Mouse (Mus musculus) liver, embryonic 11.5 days (tissue): ENCODE measurements around the gene Krt75. TPM values are rescaled to one million over a fixed set of nuclear protein-coding genes. Genes with fewer than 3 reads are reported as not detected.
"Not testable (repeated sequence)": the region's sequence is repeated elsewhere in the genome, so short reads cannot be mapped to it uniquely, and the experiment has no call there.

Experiments
- ATAC-seq: fragments of 200-750 bp; cut with Nextera tagmentation; replicated peaks from 2 replicates; pipeline ENCODE4 v1.8.0; 2017; ENCODE audit warnings: moderate number of reproducible peaks, mild to moderate bottlenecking, moderate TSS enrichment, moderate library complexity; ENCODE audit not compliant: low FRiP score
- DNase-seq: peaks from one replicate; pipeline ENCODE4 v3.0.0-alpha.2; 2017; ENCODE audit warnings: low spot score
- H3K27ac ChIP-seq: fragments of 300-500 bp; sonication (generic); 2 replicates; pipeline ENCODE4 v1.5.1; 2014; ENCODE audit warnings: mild to moderate bottlenecking, low read depth, low read length, control low read depth
- H3K27me3 ChIP-seq: fragments of 300-500 bp; sonication (generic); replicated peaks from 2 replicates; pipeline ENCODE4 v1.6.1; 2014; ENCODE audit warnings: low read length, mixed read lengths; ENCODE audit not compliant: control insufficient read depth, insufficient read depth
- H3K36me3 ChIP-seq: fragments of 300-500 bp; sonication (generic); 2 replicates; pipeline ENCODE4 v1.6.1; 2014; ENCODE audit warnings: mild to moderate bottlenecking, low read length, moderate library complexity, mixed read lengths; ENCODE audit not compliant: control insufficient read depth, insufficient read depth
- H3K4me1 ChIP-seq: fragments of 300-500 bp; sonication (generic); replicated peaks from 2 replicates; pipeline ENCODE4 v1.6.1; 2014; ENCODE audit warnings: low read length, mixed read lengths; ENCODE audit not compliant: control insufficient read depth, insufficient read depth
- H3K4me2 ChIP-seq: fragments of 300-500 bp; sonication (generic); 2 replicates; pipeline ENCODE4 v1.6.1; 2014; ENCODE audit warnings: mild to moderate bottlenecking, control low read depth, moderate library complexity
- H3K4me3 ChIP-seq: fragments of 300-500 bp; sonication (generic); 2 replicates; pipeline ENCODE4 v1.5.1; 2014; ENCODE audit warnings: low read depth, low read length, control low read depth
- H3K9ac ChIP-seq: fragments of 300-500 bp; sonication (generic); 2 replicates; pipeline ENCODE4 v1.6.1; 2014; ENCODE audit warnings: low read depth, low read length, control low read depth
- H3K9me3 ChIP-seq: fragments of 300-500 bp; sonication (generic); 2 replicates; pipeline ENCODE4 v1.6.1; 2016; ENCODE audit warnings: low read length, inconsistent platforms, mixed read lengths; ENCODE audit not compliant: control insufficient read depth
- WGBS: fragments of 180-500 bp; shearing (Covaris S2); extraction: QIAGEN DNeasy Blood & Tissue Kit; methylation state at CpG from one replicate; pipeline ENCODE4 v1.1.7; 2014; 5-methylcytosine and 5-hydroxymethylcytosine counted together
- microRNA-seq: library from miRNA; unstranded; fragments of <30 nt; microRNA quantifications from one replicate; pipeline ENCODE4, GENCODE M21; 2017; ENCODE audit warnings: borderline number of aligned reads
- polyA plus RNA-seq: library from polyadenylated mRNA; unstranded; fragments of >200 nt; fragmentation: Nextera tagmentation; extraction: Ambion mirVana; gene quantifications from 2 replicates; pipeline ENCODE4 v1.2.1, GENCODE M21; 2014

Krt75 gene
- polyA plus RNA-seq, 1 experiment from 2014 or later, result not detected

DNA sequence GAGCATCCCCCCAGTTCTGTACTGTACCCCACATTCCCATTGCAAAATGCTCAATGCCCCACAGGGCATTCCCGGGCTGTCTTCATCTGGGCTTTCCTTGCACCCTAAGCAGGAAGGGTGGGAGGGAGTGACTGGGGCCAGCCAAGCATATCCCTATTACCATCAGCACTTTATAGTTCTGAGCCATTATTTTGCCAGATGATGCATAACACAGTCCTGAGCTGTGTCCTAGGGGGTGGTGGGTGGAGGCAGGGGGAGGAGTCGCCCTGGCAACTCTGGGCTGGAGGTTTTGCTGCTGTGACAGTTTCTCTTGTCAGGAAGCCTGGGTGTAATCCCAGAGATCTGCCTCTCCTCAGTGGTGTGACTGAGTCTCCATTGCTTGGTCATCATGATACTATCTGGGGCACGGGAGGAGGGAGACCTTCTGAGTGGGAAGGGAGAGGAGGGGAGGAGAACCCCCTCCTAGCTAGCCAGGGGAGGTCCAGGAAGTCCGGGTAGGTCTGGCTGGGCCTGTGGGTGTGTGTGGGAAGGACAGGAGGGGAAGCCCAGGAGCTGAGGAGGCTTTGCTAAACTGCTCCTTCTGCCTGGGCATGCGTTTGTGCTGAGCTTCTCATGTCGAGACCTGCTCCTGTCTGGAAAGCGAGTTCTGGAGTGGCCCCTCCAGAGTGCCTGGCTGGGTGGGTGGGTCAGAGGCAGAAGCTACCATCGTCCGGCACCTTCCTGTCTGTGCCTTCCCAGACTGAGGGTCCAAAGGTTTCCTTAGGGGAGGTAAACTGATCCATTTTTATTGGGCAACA lies 37.5 kb downstream of the Krt75 start:
- no peak overlapping the region for H3K4me3 ChIP-seq
- no peak overlapping the region for H3K4me2 ChIP-seq
- H3K4me1 ChIP-seq, result no peaks in the 10 kb centered on the region
- H3K27ac ChIP-seq, result no peak overlapping the region
- no peaks in the 10 kb centered on the region for H3K9me3 ChIP-seq
- H3K27me3 ChIP-seq, result no peaks in the 10 kb centered on the region
- H3K36me3 ChIP-seq, result no peaks in the 10 kb centered on the region
- no peak for DNase-seq
- WGBS, result 50% methylated on average over 9 of the region's 9 CpGs
- no peak overlapping the region for H3K9ac ChIP-seq
- no peak for ATAC-seq

DNA sequence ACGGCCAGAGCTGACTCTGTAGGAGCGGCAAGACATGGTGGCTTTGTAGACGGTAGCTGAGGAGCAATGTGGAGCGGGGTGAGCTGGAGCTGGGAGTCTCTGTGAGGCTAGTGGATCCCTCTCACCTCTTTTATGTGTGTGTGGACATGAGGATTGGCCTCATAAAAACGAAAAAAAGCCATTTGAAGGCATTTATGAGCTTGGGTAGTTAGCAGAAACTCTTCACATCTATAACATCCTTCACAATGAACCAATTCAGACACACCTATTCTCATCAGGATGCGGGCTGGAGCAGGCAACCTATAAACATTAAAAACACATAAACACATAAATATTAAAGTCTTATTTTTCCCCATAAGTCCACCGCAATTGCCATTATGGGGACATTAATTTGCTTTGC lies 41.0 kb downstream of the Krt75 start, which contains the start of gene Krt84:
Krt84 (minus strand) TSS at position 101 of the 400 bp plus-strand sequence.
- Histone ChIP-seq H3K9ac (no peak within 1 kb of the TSS), H3K4me1 (no peaks in the 10 kb centered on the region), H3K4me3 (no peak within 1 kb of the TSS), H3K36me3 (no peaks in the 10 kb centered on the region), H3K27ac (no peak within 1 kb of the TSS), H3K27me3 (no peaks in the 10 kb centered on the region), H3K4me2 (no peak within 1 kb of the TSS), H3K9me3 (no peaks in the 10 kb centered on the region)
- DNase-seq (no peak), ATAC-seq (no peak)
- WGBS, result 76% methylated on average over 7 of the region's 7 CpGs

DNA sequence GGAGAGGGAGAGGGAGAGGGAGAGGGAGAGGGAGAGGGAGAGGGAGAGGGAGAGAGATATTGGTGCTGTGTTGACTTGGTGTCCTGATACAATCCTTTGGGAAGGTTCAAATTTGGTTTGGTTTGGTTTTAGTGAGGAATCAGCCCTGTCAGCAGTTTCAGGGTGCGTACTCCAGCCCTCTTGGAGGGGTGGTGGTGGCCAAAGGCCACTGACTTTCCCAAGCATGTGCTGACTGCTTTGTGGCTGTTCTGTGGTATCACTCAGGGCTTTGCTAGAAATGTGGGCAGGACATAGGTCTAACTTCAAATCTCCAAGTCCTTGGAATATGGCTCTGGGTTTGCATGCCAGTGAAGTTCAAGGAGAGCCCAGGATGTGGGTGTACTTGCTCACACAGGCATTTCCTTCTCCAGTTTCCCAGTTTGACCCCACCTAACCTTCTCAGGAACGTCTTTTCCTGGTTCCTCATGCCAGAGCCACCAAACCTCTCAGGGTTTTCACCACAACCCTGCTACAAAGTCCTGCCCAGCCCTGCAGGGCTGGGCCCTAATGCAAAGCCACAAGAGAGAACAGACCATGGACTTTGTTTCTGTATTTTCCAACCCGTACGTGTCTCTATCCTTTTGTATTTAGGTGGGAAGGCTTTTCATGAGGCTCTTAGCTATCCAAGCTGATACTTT lies 51.0 kb downstream of the Krt75 start:
- Histone ChIP-seq H3K4me3 (no peak overlapping the region), H3K27me3 (peaks cover 2% of the 10 kb centered on the region; the same call in 1 of the 2 replicates), H3K4me1 (no peaks in the 10 kb centered on the region), H3K27ac (no peak overlapping the region), H3K4me2 (no peak overlapping the region), H3K9ac (no peak overlapping the region), H3K9me3 (no peaks in the 10 kb centered on the region), H3K36me3 (no peaks in the 10 kb centered on the region)
- no peak for DNase-seq
- ATAC-seq, result no peak
- 67% methylated on average over 4 of the region's 4 CpGs for WGBS

DNA sequence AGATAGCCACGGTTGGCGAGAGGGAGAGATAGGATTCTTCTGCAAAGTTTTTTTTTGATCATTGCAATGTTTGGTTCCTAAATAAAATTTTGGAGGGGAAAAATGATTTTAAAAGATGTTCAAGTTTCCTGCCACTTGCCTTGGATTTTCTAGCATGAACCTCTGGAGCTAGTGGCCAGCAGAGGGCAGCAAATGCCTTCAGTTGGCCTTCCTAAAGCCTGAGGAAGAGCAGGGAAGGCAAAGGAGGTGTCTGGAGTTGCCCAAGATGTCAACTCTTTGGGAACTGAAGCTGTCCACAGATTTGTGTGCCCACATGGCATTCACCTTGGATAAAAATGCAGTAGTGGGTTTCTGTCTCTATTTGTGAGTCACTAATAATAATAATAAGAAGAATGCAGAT lies 53.9 kb downstream of the Krt75 start:
- Histone ChIP-seq H3K4me2 (no peak overlapping the region), H3K36me3 (no peaks in the 10 kb centered on the region), H3K9ac (no peak overlapping the region), H3K4me3 (no peak overlapping the region), H3K27me3 (no peaks in the 10 kb centered on the region; the same call in 1 of the 2 replicates), H3K4me1 (no peaks in the 10 kb centered on the region), H3K27ac (no peak overlapping the region), H3K9me3 (no peaks in the 10 kb centered on the region)
- ATAC-seq (no peak), DNase-seq (peak; percentile 43)
- WGBS, result 10% methylated on average over 2 of the region's 2 CpGs

DNA sequence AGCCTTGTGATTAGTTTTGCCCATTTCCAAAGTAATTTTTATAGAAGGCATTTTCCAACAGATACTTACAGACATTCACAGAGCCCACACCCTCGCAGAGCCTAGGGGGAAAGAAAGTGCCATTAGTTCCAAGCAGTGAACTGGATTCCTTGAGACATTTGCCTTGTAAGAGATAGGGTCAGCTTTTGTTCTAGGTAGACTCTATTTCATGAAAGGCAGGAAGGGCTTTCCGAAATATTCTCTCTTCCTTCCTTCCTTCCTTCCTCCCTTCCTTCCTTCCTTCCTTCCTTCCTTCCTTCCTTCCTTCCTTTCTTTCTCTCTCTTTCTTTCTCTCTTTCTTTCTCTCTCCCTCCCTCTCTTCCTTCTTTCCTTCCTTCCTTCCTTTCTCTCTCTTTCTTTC lies 56.5 kb downstream of the Krt75 start, which contains the start of gene Gm49425:
Gm49425 (minus strand) TSS at position 101 of the 400 bp plus-strand sequence.
- 74% methylated on average over 2 of the region's 2 CpGs for WGBS
- not testable (repeated sequence) for H3K9ac ChIP-seq, H3K4me1 ChIP-seq, H3K9me3 ChIP-seq, H3K36me3 ChIP-seq, H3K4me3 ChIP-seq, DNase-seq, H3K27me3 ChIP-seq, H3K4me2 ChIP-seq, H3K27ac ChIP-seq, ATAC-seq

Small RNAs within 50 kb of the gene (microRNA-seq; reads per million reads assigned to microRNA genes)
- not detected for gene Gm44393
- gene Gm44460, result not detected

Other genes with a start within 250 kb of the Krt75 start
- gene Krt80, start 203.7 kb downstream of the Krt75 start, polyA plus RNA-seq, result 0.23 TPM in 1 of 2 replicates, not detected in the other
- gene Krt7, start 162.9 kb downstream of the Krt75 start, polyA plus RNA-seq, result 13.3 and 13.9 TPM in 2 replicates
- gene Krt87, start 135.1 kb downstream of the Krt75 start, polyA plus RNA-seq, result not detected in 2 replicates
- not detected in 2 replicates for gene Krt88, start 126.2 kb downstream of the Krt75 start, polyA plus RNA-seq
- not detected in 2 replicates for gene Krt81, start 110.2 kb downstream of the Krt75 start, polyA plus RNA-seq
- not detected in 2 replicates for gene Krt86, start 100.4 kb downstream of the Krt75 start, polyA plus RNA-seq
- gene Krt83, start 82.4 kb downstream of the Krt75 start, polyA plus RNA-seq, result not detected in 2 replicates
- gene Gm49425, start 56.6 kb downstream of the Krt75 start, polyA plus RNA-seq, result not detected in 2 replicates
- not detected in 2 replicates for gene Krt84, start 41.1 kb downstream of the Krt75 start, polyA plus RNA-seq
- not detected in 2 replicates for gene Krt82, start 23.2 kb downstream of the Krt75 start, polyA plus RNA-seq
- 0.06 and 0.08 TPM in 2 replicates for gene Krt90, start 11.0 kb downstream of the Krt75 start, polyA plus RNA-seq
- gene Gm5414, start 54.3 kb upstream of the Krt75 start, polyA plus RNA-seq, result not detected in 2 replicates
- gene Gm5478, start 73.5 kb upstream of the Krt75 start, polyA plus RNA-seq, result not detected in 2 replicates
- not detected in 2 replicates for gene Krt6b, start 106.4 kb upstream of the Krt75 start, polyA plus RNA-seq
- gene Krt6a, start 120.4 kb upstream of the Krt75 start, polyA plus RNA-seq, result not detected in 2 replicates
- 0.48 and 0.63 TPM in 2 replicates for gene Krt5, start 139.0 kb upstream of the Krt75 start, polyA plus RNA-seq
- gene Krt71, start 169.2 kb upstream of the Krt75 start, polyA plus RNA-seq, result not detected in 2 replicates
- gene Krt72, start 212.6 kb upstream of the Krt75 start, polyA plus RNA-seq, result not detected in 2 replicates
- gene Krt73, start 228.4 kb upstream of the Krt75 start, polyA plus RNA-seq, result not detected in 2 replicates
- gene Krt2, start 244.3 kb upstream of the Krt75 start, polyA plus RNA-seq, result not detected in 2 replicates